Mouse (Mus musculus): ENCODE data around the gene Dynlt1f.
"Not testable (repeated sequence)": the region's sequence is repeated elsewhere in the genome, so short reads cannot be mapped to it uniquely, and the experiment has no call there.

- TF ChIP-seq CTCF, EP300 (IDR thresholded peaks at IDR 0.05; ENCODE audit: low read depth): not testable (repeated sequence)
Observed at GRCm38 (mm10) chr17:6662840-6663239, 7.1 kb upstream of the Dynlt1f start.

All from heart, postnatal 0 days (tissue).